Mouse (Mus musculus): ENCODE measurements around the gene Tob2. TPM values are rescaled to one million over a fixed set of nuclear protein-coding genes. Genes with fewer than 3 reads are reported as not detected.

The Tob2 gene
- polyA plus RNA-seq, 1 experiment from 2014 or later = 9.9 TPM

- H3K9me3 ChIP-seq (replicated peaks; ENCODE audit: control insufficient read depth, low read length) = no peaks in the 10 kb centered on the region
- H3K36me3 ChIP-seq (ENCODE audit: control insufficient read depth, insufficient read depth, low read length) = peaks cover 21% of the 10 kb centered on the region
- no peak overlapping the region for H3K4me2 ChIP-seq
- H3K4me3 ChIP-seq (ENCODE audit: low read depth, low read length) = no peak overlapping the region
- WGBS (ENCODE audit: insufficient replicate concordance) = 79% methylated on average over 7 of the region's 7 CpGs
- H3K4me1 ChIP-seq (ENCODE audit: control insufficient read depth, insufficient read depth, low read length) = peaks cover 2% of the 10 kb centered on the region; the same call in 1 of the 2 replicates
- no peaks in the 10 kb centered on the region for H3K27me3 ChIP-seq (ENCODE audit: control insufficient read depth, insufficient read depth, low read length)
- H3K9ac ChIP-seq (ENCODE audit: low read depth, low read length) = no peak overlapping the region
- peak overlapping the region; percentile 35; the same call in 1 of the 2 replicates for H3K27ac ChIP-seq (ENCODE audit: low read depth, low read length)
- ATAC-seq (replicated peaks; ENCODE audit: insufficient number of reproducible peaks, low FRiP score, low TSS enrichment) = no peak
Measured at GRCm38 (mm10) chr15:81891140-81891802, 32.7 kb upstream of the Tob2 start.

DNA sequence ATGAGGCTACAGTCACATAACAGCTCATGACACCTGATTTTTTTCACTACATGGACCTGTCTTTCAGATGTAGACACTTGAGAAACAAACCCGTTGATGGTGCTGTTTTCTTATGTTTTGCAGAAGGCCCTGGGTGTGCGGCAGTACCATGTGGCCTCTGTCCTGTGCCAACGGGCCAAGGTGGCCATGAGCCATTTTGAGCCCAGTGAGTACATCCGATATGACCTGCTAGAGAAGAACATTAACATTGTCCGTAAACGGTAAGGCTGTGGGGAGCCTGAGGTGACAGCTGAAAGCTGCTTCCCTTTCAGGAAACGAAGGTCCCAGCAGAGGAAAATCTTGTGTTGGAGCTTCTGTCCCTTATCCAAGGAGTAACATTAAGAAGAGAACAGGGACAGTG is 30.6 kb upstream of the Tob2 start:
- peaks cover 13% of the 10 kb centered on the region for H3K36me3 ChIP-seq (ENCODE audit: control insufficient read depth, insufficient read depth, low read length)

GRCm38 (mm10) chr15:81886795-81887550 is 28.4 kb upstream of the Tob2 start:
- Histone ChIP-seq H3K9me3 (replicated peaks; ENCODE audit: control insufficient read depth, low read length) (no peaks in the 10 kb centered on the region), H3K27ac (ENCODE audit: low read depth, low read length) (no peak overlapping the region), H3K9ac (ENCODE audit: low read depth, low read length) (no peak overlapping the region), H3K4me2 (no peak overlapping the region), H3K27me3 (ENCODE audit: control insufficient read depth, insufficient read depth, low read length) (no peaks in the 10 kb centered on the region), H3K36me3 (ENCODE audit: control insufficient read depth, insufficient read depth, low read length) (peaks cover 11% of the 10 kb centered on the region), H3K4me1 (ENCODE audit: control insufficient read depth, insufficient read depth, low read length) (peaks cover 2% of the 10 kb centered on the region; the same call in 1 of the 2 replicates), H3K4me3 (ENCODE audit: low read depth, low read length) (no peak overlapping the region)
- 89% methylated on average over 6 of the region's 6 CpGs for WGBS (ENCODE audit: insufficient replicate concordance)
- ATAC-seq (replicated peaks; ENCODE audit: insufficient number of reproducible peaks, low FRiP score, low TSS enrichment) = no peak

More for the DNA sequence above, 30.6 kb upstream of the Tob2 start:
- H3K4me1 ChIP-seq (ENCODE audit: control insufficient read depth, insufficient read depth, low read length) = peaks cover 2% of the 10 kb centered on the region; the same call in 1 of the 2 replicates
- no peak overlapping the region for H3K4me2 ChIP-seq
- no peak overlapping the region for H3K27ac ChIP-seq (ENCODE audit: low read depth, low read length)
- no peak overlapping the region for H3K4me3 ChIP-seq (ENCODE audit: low read depth, low read length)
- ATAC-seq (replicated peaks; ENCODE audit: insufficient number of reproducible peaks, low FRiP score, low TSS enrichment) = no peak
- no peaks in the 10 kb centered on the region for H3K9me3 ChIP-seq (replicated peaks; ENCODE audit: control insufficient read depth, low read length)
- H3K27me3 ChIP-seq (ENCODE audit: control insufficient read depth, insufficient read depth, low read length) = no peaks in the 10 kb centered on the region
- 92% methylated on average over 7 of the region's 7 CpGs for WGBS (ENCODE audit: insufficient replicate concordance)
- H3K9ac ChIP-seq (ENCODE audit: low read depth, low read length) = no peak overlapping the region

DNA sequence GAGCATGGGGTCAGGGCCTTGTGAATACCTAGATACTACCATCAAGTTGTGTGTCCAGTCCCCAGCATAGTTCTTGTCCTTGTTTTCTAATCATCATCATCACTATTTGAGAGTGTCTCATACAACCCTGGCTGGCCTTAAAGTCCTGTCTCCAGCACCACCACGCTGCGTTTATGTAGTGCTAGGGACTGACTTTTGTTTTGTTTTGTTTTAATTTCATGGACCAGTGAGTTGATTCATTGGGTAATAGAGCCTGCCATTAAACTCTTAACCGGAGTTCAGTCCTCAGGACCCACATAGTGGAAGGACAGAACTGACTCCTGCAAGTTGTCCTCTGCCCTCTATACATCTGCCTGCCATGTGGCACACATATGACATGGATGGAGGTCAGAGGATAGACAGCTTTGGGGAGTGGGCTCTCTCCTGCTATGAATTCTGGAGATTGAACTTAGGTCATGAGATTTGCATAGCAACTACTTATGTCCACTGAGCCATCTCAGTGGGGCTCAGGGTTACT is 26.9 kb upstream of the Tob2 start:
- ATAC-seq (replicated peaks; ENCODE audit: insufficient number of reproducible peaks, low FRiP score, low TSS enrichment) = no peak
- WGBS (ENCODE audit: insufficient replicate concordance) = 87% methylated on average over 3 of the region's 3 CpGs
- peaks cover 6% of the 10 kb centered on the region for H3K36me3 ChIP-seq (ENCODE audit: control insufficient read depth, insufficient read depth, low read length)

DNA sequence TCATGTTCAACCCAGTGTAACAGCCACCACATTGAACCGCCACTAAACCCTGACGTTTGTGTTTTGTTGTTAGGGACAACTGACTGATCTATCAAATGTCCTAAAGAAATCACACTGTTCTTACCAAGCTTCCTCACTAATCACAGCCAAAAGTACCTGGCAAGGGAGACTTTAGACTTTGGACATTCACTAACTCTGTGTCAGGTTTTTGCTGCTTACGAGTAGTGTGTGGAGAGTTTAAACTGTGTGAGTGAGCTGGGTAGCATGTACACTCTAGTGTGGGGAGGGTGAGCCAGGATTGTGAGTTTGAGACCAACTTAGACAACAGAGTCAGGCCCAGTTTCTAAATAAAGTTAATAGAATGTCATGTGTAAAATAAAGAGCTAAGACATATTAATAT is 23.8 kb upstream of the Tob2 start:
- Histone ChIP-seq H3K4me1 (ENCODE audit: control insufficient read depth, insufficient read depth, low read length) (peaks cover 26% of the 10 kb centered on the region), H3K27ac (ENCODE audit: low read depth, low read length) (no peak overlapping the region), H3K27me3 (ENCODE audit: control insufficient read depth, insufficient read depth, low read length) (no peaks in the 10 kb centered on the region), H3K4me3 (ENCODE audit: low read depth, low read length) (no peak overlapping the region), H3K4me2 (no peak overlapping the region), H3K9me3 (replicated peaks; ENCODE audit: control insufficient read depth, low read length) (no peaks in the 10 kb centered on the region), H3K9ac (ENCODE audit: low read depth, low read length) (no peak overlapping the region), H3K36me3 (ENCODE audit: control insufficient read depth, insufficient read depth, low read length) (peaks cover 2% of the 10 kb centered on the region; the same call in 1 of the 2 replicates)
- ATAC-seq (replicated peaks; ENCODE audit: insufficient number of reproducible peaks, low FRiP score, low TSS enrichment) = no peak
- WGBS (ENCODE audit: insufficient replicate concordance) = 88% methylated on average over 3 of the region's 3 CpGs

More for the DNA sequence above, 26.9 kb upstream of the Tob2 start:
- Histone ChIP-seq H3K9ac (ENCODE audit: low read depth, low read length) (no peak overlapping the region), H3K27ac (ENCODE audit: low read depth, low read length) (no peak overlapping the region), H3K4me3 (ENCODE audit: low read depth, low read length) (no peak overlapping the region), H3K9me3 (replicated peaks; ENCODE audit: control insufficient read depth, low read length) (no peaks in the 10 kb centered on the region), H3K4me2 (no peak overlapping the region), H3K4me1 (ENCODE audit: control insufficient read depth, insufficient read depth, low read length) (peaks cover 7% of the 10 kb centered on the region), H3K27me3 (ENCODE audit: control insufficient read depth, insufficient read depth, low read length) (no peaks in the 10 kb centered on the region)

DNA sequence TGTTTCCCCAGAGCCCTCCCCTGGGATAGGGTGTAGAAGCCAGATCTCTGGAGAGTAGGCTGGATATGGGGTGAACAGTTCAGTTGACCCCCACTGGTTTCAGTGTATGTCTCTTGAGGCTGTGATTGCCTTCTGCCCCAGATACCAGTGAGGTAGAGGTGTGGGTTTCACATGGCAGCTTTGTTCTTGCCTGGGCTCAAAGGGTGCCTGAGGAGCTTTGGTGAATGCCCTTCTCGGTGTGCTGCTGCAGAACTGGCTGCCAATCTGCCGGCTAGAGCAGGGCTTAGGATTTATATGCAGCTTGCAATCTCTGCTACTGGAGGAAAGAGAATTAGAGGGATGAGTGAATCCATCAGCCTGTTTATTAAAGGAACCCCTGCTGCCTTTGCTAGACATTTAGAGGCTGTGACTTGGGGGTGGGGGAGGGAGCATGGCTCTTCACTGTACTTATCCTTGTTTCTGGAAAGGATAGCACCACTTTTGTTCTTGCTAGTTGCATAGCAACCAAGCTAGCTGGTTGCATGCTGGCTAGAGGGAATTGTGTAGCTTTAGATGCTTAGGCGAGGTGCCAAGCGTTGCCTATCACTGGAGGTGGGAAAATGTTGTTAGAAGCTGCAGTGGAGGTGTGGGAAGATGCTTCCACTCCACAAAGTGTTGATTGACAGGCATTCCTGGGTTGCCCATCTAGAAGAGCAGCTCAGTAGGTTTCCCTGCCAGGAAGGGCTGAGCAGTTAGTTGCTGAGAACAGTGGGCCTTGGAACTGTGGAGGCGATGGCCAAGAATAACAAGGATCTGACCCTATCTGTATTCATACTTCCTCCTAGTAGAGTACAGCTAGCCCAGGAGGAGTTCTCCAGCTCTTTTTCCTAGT is 21.2 kb upstream of the Tob2 start:
- WGBS (ENCODE audit: insufficient replicate concordance) = 49% methylated on average over 5 of the region's 5 CpGs
- peaks cover 24% of the 10 kb centered on the region for H3K4me1 ChIP-seq (ENCODE audit: control insufficient read depth, insufficient read depth, low read length)
- H3K27ac ChIP-seq (ENCODE audit: low read depth, low read length) = peak overlapping the region; percentile 64
- no peak overlapping the region for H3K9ac ChIP-seq (ENCODE audit: low read depth, low read length)
- ATAC-seq (replicated peaks; ENCODE audit: insufficient number of reproducible peaks, low FRiP score, low TSS enrichment) = peak; percentile 63; the same call in 1 of the 2 replicates
- no peak overlapping the region for H3K4me3 ChIP-seq (ENCODE audit: low read depth, low read length)
- peak overlapping the region; percentile 43 for H3K4me2 ChIP-seq
- no peaks in the 10 kb centered on the region for H3K27me3 ChIP-seq (ENCODE audit: control insufficient read depth, insufficient read depth, low read length)
- H3K36me3 ChIP-seq (ENCODE audit: control insufficient read depth, insufficient read depth, low read length) = peaks cover 3% of the 10 kb centered on the region; the same call in 1 of the 2 replicates
- no peaks in the 10 kb centered on the region for H3K9me3 ChIP-seq (replicated peaks; ENCODE audit: control insufficient read depth, low read length)

DNA sequence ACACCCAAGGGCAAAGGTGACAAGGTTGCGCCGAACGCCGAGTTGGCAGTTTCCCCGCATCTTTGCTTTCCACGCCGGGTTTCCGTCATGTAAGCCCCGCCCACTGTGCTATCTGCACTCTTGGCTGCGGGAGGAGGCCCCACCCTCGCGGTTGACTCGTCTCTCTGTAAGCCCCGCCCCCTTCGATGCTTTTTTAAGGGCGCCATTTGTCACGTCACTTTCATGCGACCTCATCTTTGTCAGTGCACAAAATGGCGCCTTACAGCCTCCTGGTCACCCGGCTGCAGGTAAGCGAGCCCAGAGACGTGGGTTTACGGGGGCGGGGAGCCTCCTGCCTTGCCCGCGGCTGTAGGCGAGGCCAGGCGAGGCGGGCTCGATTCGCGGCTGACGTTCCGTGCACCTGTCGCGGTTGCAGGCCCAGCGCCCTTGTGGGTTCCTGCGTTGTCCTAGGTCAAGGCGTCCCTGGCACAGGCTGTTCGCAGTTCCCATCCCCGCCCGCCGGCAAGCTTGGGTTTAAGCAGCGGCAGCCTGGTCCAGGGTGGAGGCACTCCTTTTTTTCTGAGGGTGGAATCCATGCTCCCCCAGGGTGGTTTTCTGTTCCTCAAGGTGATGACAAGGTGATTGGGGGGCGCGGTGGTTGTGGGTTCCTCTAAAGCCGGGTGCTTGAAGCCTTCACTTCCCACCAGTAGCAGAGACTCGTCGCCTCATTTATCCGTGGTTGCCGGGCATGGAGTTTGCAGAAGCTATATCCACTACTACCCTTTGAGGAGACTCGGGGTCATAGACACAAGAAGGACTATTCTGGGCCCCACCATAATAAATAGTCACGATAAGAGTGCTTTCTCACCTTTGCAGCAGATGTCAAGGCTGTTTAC is 13.9 kb upstream of the Tob2 start, which contains the start of gene Aco2:
TSS of gene Aco2 (plus strand) at position 48 of the 875 bp plus-strand sequence.
- Histone ChIP-seq H3K4me3 (ENCODE audit: low read depth, low read length) (peak within 1 kb of the TSS; percentile 97), H3K9me3 (replicated peaks; ENCODE audit: control insufficient read depth, low read length) (no peaks in the 10 kb centered on the region), H3K9ac (ENCODE audit: low read depth, low read length) (peak within 1 kb of the TSS; percentile 96), H3K27ac (ENCODE audit: low read depth, low read length) (peak within 1 kb of the TSS; percentile 97), H3K4me1 (ENCODE audit: control insufficient read depth, insufficient read depth, low read length) (0 out of 2 replicates have a peak, but pooled peaks cover 7% of the 10 kb centered on the region), H3K4me2 (peak within 1 kb of the TSS; percentile 92), H3K36me3 (ENCODE audit: control insufficient read depth, insufficient read depth, low read length) (peaks cover 19% of the 10 kb centered on the region), H3K27me3 (ENCODE audit: control insufficient read depth, insufficient read depth, low read length) (no peaks in the 10 kb centered on the region)
- under 1% methylated on average over 53 of the region's 53 CpGs for WGBS (ENCODE audit: insufficient replicate concordance)
- ATAC-seq (replicated peaks; ENCODE audit: insufficient number of reproducible peaks, low FRiP score, low TSS enrichment) = peak; percentile 87
